Mouse (Mus musculus) CH12.LX (cell line): ENCODE measurements around the gene Polr3g. TPM values are rescaled to one million over a fixed set of nuclear protein-coding genes. Genes with fewer than 3 reads are reported as not detected.
A peak's percentile ranks its signal among the peaks of the same experiment; 100 is the strongest.

Source experiments
- DNase-seq: peaks from one replicate; pipeline ENCODE4 v3.0.0-alpha.2; 2013; ENCODE audit errors: extremely low read depth
- H3K27ac ChIP-seq: 2 replicates; pipeline ENCODE4 v1.5.1; 2012; ENCODE audit warnings: low read depth, mild to moderate bottlenecking, control low read depth, moderate library complexity; ENCODE audit not compliant: insufficient read depth
- H3K27me3 ChIP-seq: replicated peaks from 2 replicates; pipeline ENCODE3; 2012; ENCODE audit warnings: inconsistent platforms
- H3K36me3 ChIP-seq, 2 experiments: replicated peaks in 1 of 2; 2 replicates each; pipeline versions ENCODE3 to v1.6.1; 2012; ENCODE audit warnings: inconsistent platforms in 1 of 2, low read length in 1 of 2, mild to moderate bottlenecking in 1 of 2, mixed read lengths in 1 of 2, moderate library complexity in 1 of 2; ENCODE audit not compliant: control insufficient read depth in 1 of 2, insufficient read depth in 1 of 2
- H3K4me1 ChIP-seq, 2 experiments: 2 replicates each; pipeline ENCODE4 v1.6.1; 2012; ENCODE audit warnings: inconsistent platforms in 1 of 2, moderate library complexity in 1 of 2; ENCODE audit not compliant: insufficient read depth in 2 of 2, control insufficient read depth in 1 of 2
- H3K4me2 ChIP-seq: 2 replicates; pipeline ENCODE4 v1.6.1; 2012; ENCODE audit warnings: low read depth, mild to moderate bottlenecking, control low read depth; ENCODE audit not compliant: poor library complexity, insufficient read depth, severe bottlenecking
- H3K4me3 ChIP-seq, 3 experiments: fragments of 150-350 bp in 1 of 3; sonication (generic) in 1 of 3; replicated peaks in 1 of 3; 2 replicates each; pipeline versions ENCODE3 to v1.5.1; 2011 to 2012; ENCODE audit warnings: low read depth in 2 of 3, low read length in 2 of 3, mild to moderate bottlenecking in 2 of 3, moderate library complexity in 2 of 3, control low read depth in 1 of 3, improper control_type of control experiment in 1 of 3, inconsistent platforms in 1 of 3, mixed read lengths in 1 of 3; ENCODE audit not compliant: poor library complexity in 1 of 3
- H3K79me2 ChIP-seq: replicated peaks from 2 replicates; pipeline ENCODE4 v1.6.1; 2012; ENCODE audit warnings: mild to moderate bottlenecking, moderate library complexity; ENCODE audit not compliant: control insufficient read depth, poor library complexity, insufficient read depth, severe bottlenecking; ENCODE audit errors: extremely low read depth
- H3K9ac ChIP-seq: 2 replicates; pipeline ENCODE4 v1.6.1; 2012; ENCODE audit warnings: low read depth, mild to moderate bottlenecking, control low read depth, moderate library complexity; ENCODE audit not compliant: insufficient read depth
- H3K9me3 ChIP-seq: replicated peaks from 2 replicates; pipeline ENCODE3; 2012; ENCODE audit warnings: low read length, inconsistent platforms, mixed read lengths
- CHD1 ChIP-seq: IDR thresholded peaks from 2 replicates; pipeline ENCODE4 v1.6.1; 2012; ENCODE audit warnings: low read depth, low read length, improper control_type of control experiment, inconsistent platforms
- CHD2 ChIP-seq: IDR thresholded peaks from 2 replicates; pipeline ENCODE4 v1.6.1; 2011; ENCODE audit warnings: low read length, improper control_type of control experiment
- CTCF ChIP-seq, 2 experiments: IDR thresholded peaks in 1 of 2; conservative IDR thresholded peaks in 1 of 2; 2 replicates each; pipeline ENCODE4 v1.5.1; 2011 to 2012; ENCODE audit warnings: low read depth in 2 of 2, low read length in 2 of 2, improper control_type of control experiment in 1 of 2, inconsistent platforms in 1 of 2, mild to moderate bottlenecking in 1 of 2, moderate library complexity in 1 of 2
- E2F4 ChIP-seq: IDR thresholded peaks from 2 replicates; pipeline ENCODE4 v1.6.1; 2011; ENCODE audit warnings: low read depth, low read length, improper control_type of control experiment; ENCODE audit not compliant: insufficient replicate concordance
- ELF1 ChIP-seq: IDR thresholded peaks from 2 replicates; pipeline ENCODE4 v1.6.1; 2014; ENCODE audit warnings: low read depth, mild to moderate bottlenecking, inconsistent platforms, low read length, improper control_type of control experiment
- ETS1 ChIP-seq: conservative IDR thresholded peaks from 2 replicates; pipeline ENCODE4 v1.6.1; 2012; ENCODE audit warnings: low read depth, mild to moderate bottlenecking, inconsistent platforms, low read length, improper control_type of control experiment, moderate library complexity
- HCFC1 ChIP-seq: IDR thresholded peaks from 2 replicates; pipeline ENCODE4 v1.6.1; 2012; ENCODE audit warnings: low read depth, mild to moderate bottlenecking, inconsistent platforms, low read length, improper control_type of control experiment
- IRF4 ChIP-seq: IDR thresholded peaks from 2 replicates; pipeline ENCODE4 v1.6.1; 2014; ENCODE audit warnings: low read depth, mild to moderate bottlenecking, inconsistent platforms, low read length, improper control_type of control experiment
- JUN ChIP-seq: IDR thresholded peaks from 2 replicates; pipeline ENCODE4 v1.6.1; 2011; ENCODE audit warnings: low read depth, mild to moderate bottlenecking, low read length, improper control_type of control experiment, moderate library complexity; ENCODE audit not compliant: insufficient read depth
- JUND ChIP-seq: conservative IDR thresholded peaks from 2 replicates; pipeline ENCODE4 v1.6.1; 2011; ENCODE audit warnings: low read depth, low read length, improper control_type of control experiment
- MAFK ChIP-seq: IDR thresholded peaks from 2 replicates; pipeline ENCODE4 v1.6.1; 2011; ENCODE audit warnings: low read length, improper control_type of control experiment; ENCODE audit not compliant: insufficient replicate concordance
- MAX ChIP-seq: IDR thresholded peaks from 2 replicates; pipeline ENCODE4 v1.6.1; 2011; ENCODE audit warnings: low read length, improper control_type of control experiment
- MAZ ChIP-seq: IDR thresholded peaks from 2 replicates; pipeline ENCODE4 v1.6.1; 2012; ENCODE audit warnings: low read depth, mild to moderate bottlenecking, inconsistent platforms, low read length, improper control_type of control experiment, moderate library complexity
- MEF2A ChIP-seq: IDR thresholded peaks from 2 replicates; pipeline ENCODE4 v1.6.1; 2014; ENCODE audit warnings: low read depth, mild to moderate bottlenecking, inconsistent platforms, low read length, improper control_type of control experiment, borderline replicate concordance
- MXI1 ChIP-seq: IDR thresholded peaks from 2 replicates; pipeline ENCODE4 v1.6.1; 2011; ENCODE audit warnings: mild to moderate bottlenecking, low read depth, low read length, improper control_type of control experiment
- MYC ChIP-seq: IDR thresholded peaks from 2 replicates; pipeline ENCODE4 v1.6.1; 2011; ENCODE audit warnings: low read depth, mild to moderate bottlenecking, improper control_type of control experiment, low read length
- NRF1 ChIP-seq: IDR thresholded peaks from 2 replicates; pipeline ENCODE4 v1.6.1; 2014; ENCODE audit warnings: low read depth, mild to moderate bottlenecking, inconsistent platforms, low read length, improper control_type of control experiment, moderate library complexity
- PAX5 ChIP-seq: IDR thresholded peaks from 2 replicates; pipeline ENCODE4 v1.6.1; 2012; ENCODE audit warnings: low read length, inconsistent platforms, mixed read lengths
- POLR2A ChIP-seq: IDR thresholded peaks from 2 replicates; pipeline ENCODE4 v1.6.1; 2011; ENCODE audit warnings: low read depth, mild to moderate bottlenecking, improper control_type of control experiment, low read length
- POLR2AphosphoS2 ChIP-seq: IDR thresholded peaks from 2 replicates; pipeline ENCODE4 v1.6.1; 2011; ENCODE audit warnings: low read depth, low read length, improper control_type of control experiment
- RAD21 ChIP-seq: IDR thresholded peaks from 2 replicates; pipeline ENCODE4 v1.6.1; 2011; ENCODE audit warnings: low read depth, mild to moderate bottlenecking, low read length, improper control_type of control experiment, moderate library complexity
- RCOR1 ChIP-seq: conservative IDR thresholded peaks from 2 replicates; pipeline ENCODE4 v1.6.1; 2012; ENCODE audit warnings: low read depth, mild to moderate bottlenecking, inconsistent platforms, low read length, improper control_type of control experiment
- SIN3A ChIP-seq: IDR thresholded peaks from 2 replicates; pipeline ENCODE4 v1.6.1; 2012; ENCODE audit warnings: low read length, improper control_type of control experiment, inconsistent platforms
- SMC3 ChIP-seq: IDR thresholded peaks from 2 replicates; pipeline ENCODE4 v1.6.1; 2011; ENCODE audit warnings: low read depth, low read length, improper control_type of control experiment
- TBP ChIP-seq: conservative IDR thresholded peaks from 2 replicates; pipeline ENCODE4 v1.6.1; 2011; ENCODE audit warnings: low read depth, low read length, improper control_type of control experiment
- TCF12 ChIP-seq: IDR thresholded peaks from 2 replicates; pipeline ENCODE4 v1.6.1; 2014; ENCODE audit warnings: low read depth, mild to moderate bottlenecking, inconsistent platforms, low read length, improper control_type of control experiment
- UBTF ChIP-seq: IDR thresholded peaks from 2 replicates; pipeline ENCODE4 v1.6.1; 2012; ENCODE audit warnings: low read depth, mild to moderate bottlenecking, inconsistent platforms, low read length, improper control_type of control experiment, moderate library complexity
- USF1 ChIP-seq: IDR thresholded peaks from 2 replicates; pipeline ENCODE4 v1.6.1; 2014; ENCODE audit warnings: low read depth, mild to moderate bottlenecking, inconsistent platforms, low read length, improper control_type of control experiment
- USF2 ChIP-seq: conservative IDR thresholded peaks from 2 replicates; pipeline ENCODE4 v1.6.1; 2011; ENCODE audit warnings: low read depth, low read length, improper control_type of control experiment
- ZKSCAN1 ChIP-seq: IDR thresholded peaks from 2 replicates; pipeline ENCODE4 v1.6.1; 2012; ENCODE audit warnings: low read depth, inconsistent platforms, low read length, improper control_type of control experiment, borderline replicate concordance
- ZMIZ1 ChIP-seq: IDR thresholded peaks from 2 replicates; pipeline ENCODE4 v1.6.1; 2012; ENCODE audit warnings: low read depth, mild to moderate bottlenecking, inconsistent platforms, low read length, improper control_type of control experiment
- dilution Hi-C: fragments of 300-500 bp; cut with MboI; formaldehyde crosslinking; loops from 2 replicates; pipeline ENCODE4 v1.14.3; 2020; ENCODE audit warnings: low sequenced_read_pairs; ENCODE audit not compliant: extremely low pct_unique_long_range_greater_than_20kb, extremely low pct_ligation_motif_present
- in situ Hi-C: fragments of 300-500 bp; cut with MboI; formaldehyde crosslinking; loops from 3 replicates; pipeline ENCODE4 v1.14.3; 2019; ENCODE audit warnings: low sequenced_read_pairs, low pct_ligation_motif_present, low pct_unique_long_range_greater_than_20kb, mixed read lengths
- polyA plus RNA-seq: library from polyadenylated mRNA; unstranded; fragments of >175 nt; gene quantifications from 2 replicates; pipeline ENCODE4 v1.2.1, GENCODE M21; 2012; ENCODE audit warnings: low read depth; ENCODE audit not compliant: insufficient read length
- total RNA-seq, 2 experiments: library from RNA; depleted of rRNA; stranded (reverse); fragments of 300-350 nt in 1 of 2; fragments of >200 nt in 1 of 2; gene quantifications; 2 replicates each; pipeline ENCODE4 v1.2.3; 2012 to 2014

The Polr3g gene
- total and polyA plus RNA-seq, 3 experiments, result 19.1 to 52.5 (median 45.2) TPM

DNA sequence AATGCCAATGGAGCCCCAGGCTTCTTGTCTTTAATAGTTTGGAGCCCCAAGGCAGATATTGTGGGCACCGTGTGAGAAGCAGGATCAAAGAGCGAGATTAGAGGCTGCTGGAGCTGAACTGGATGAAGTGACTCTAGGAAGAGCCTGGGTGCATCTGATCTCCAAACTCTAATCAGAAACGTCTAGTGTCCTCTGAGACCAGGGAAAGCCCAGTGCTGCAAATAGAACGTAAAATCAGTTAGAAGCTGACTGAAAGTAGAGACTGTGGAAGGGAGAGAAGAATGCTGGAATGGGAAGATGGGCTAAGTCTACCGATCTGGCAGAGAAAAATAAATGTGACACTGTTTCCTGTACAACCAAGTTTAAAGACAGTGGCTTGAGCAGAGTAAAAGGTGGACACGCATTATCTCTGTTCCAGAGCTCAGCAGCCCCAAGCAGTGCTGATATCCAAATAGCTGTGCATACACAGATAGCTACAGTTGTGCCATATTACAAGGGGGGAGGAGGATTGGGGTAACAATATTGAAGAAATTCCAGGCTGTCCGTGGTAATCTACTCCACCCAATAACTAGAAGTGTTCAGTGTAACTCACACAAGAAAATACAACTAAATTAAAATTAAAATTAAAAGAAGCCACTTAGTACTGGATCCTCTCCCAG is 68.2 kb downstream of the Polr3g start:
- H3K36me3 ChIP-seq, result no peaks in the 10 kb centered on the region
- peaks cover 2% of the 10 kb centered on the region for H3K9me3 ChIP-seq
- no peak for TF ChIP-seq ZMIZ1
- TF ChIP-seq IRF4, result no peak
- TF ChIP-seq POLR2AphosphoS2, result no peak
- TF ChIP-seq CHD2, result no peak
- no peak for TF ChIP-seq MXI1
- no peak for TF ChIP-seq MAZ
- TF ChIP-seq JUND, result no peak
- no peak for TF ChIP-seq SIN3A
- no peak for TF ChIP-seq RCOR1
- no peak for TF ChIP-seq POLR2A
- no peak for TF ChIP-seq PAX5
- TF ChIP-seq JUN, result no peak
- TF ChIP-seq HCFC1, result no peak
- no peak for TF ChIP-seq TCF12
- no peak for TF ChIP-seq USF1
- TF ChIP-seq MYC, result no peak
- no peak for TF ChIP-seq NRF1
- dilution Hi-C loops (no loop called here), in situ Hi-C loops (loop anchor here (25.0 kb wide), 1 partner anchor 205 kb away; no protein-coding TSS in a partner anchor)
- H3K27me3 ChIP-seq, result no peaks in the 10 kb centered on the region
- no peak for DNase-seq
- no peak overlapping the region for H3K4me2 ChIP-seq
- no peak overlapping the region for H3K4me3 ChIP-seq
- no peak overlapping the region for H3K9ac ChIP-seq
- no peak overlapping the region for H3K27ac ChIP-seq
- H3K79me2 ChIP-seq, result no peaks in the 10 kb centered on the region
- H3K4me1 ChIP-seq, result peaks cover 2 to 5% of the 10 kb centered on the region in 2 experiments; a peak in 1 of 4 replicates

DNA sequence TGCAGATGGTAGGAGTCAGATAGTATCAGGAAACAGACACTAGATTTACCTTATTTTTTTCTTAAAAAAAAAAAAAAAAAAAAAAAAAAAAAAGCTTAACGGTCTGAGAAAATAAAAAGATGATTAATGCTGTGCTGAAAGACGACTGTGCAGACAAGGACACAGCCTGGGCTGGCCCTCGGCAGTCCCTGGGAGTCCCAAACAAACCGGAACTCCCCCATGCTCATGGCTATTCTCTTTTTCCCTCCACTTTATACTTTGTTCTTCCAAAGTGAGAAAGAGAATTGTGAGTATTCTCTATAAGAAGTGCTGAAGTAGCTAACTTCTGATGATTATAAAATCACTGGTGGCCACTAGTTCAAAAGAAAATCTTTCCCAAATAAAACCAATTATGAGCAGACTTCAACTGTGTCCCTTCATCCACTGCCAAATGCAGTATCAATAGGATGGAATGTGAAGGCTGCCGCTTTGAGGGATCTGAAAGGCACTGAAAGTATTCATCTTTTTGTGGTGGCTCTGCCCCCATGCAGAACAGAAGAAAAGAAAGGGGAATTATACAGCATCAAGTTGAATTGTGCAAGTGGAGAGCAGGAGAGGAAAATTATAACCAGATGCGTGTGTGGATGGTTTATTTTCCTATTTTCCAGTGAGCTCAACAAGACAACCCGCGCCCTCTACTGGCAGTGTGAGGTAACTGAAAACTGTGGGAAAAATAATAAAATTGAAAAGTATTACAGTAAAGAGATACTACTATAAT is 69.3 kb downstream of the Polr3g start:
- H3K9ac ChIP-seq, result no peak overlapping the region
- no peaks in the 10 kb centered on the region for H3K79me2 ChIP-seq
- no peaks in the 10 kb centered on the region for H3K36me3 ChIP-seq
- H3K4me1 ChIP-seq, result peaks cover 2 to 5% of the 10 kb centered on the region in 2 experiments; a peak in 1 of 4 replicates
- dilution Hi-C loops, result no loop called here
- H3K4me3 ChIP-seq, result no peak overlapping the region
- peak; percentile 48 for DNase-seq
- H3K4me2 ChIP-seq, result no peak overlapping the region; the same call in 1 of the 2 replicates
- H3K27me3 ChIP-seq, result no peaks in the 10 kb centered on the region
- in situ Hi-C loops, result loop anchor here (25.0 kb wide), 1 partner anchor 204 kb away; no protein-coding TSS in a partner anchor
- no peak overlapping the region for H3K27ac ChIP-seq
- no peaks in the 10 kb centered on the region for H3K9me3 ChIP-seq
- TF ChIP-seq ETS1 (no peak), ZKSCAN1 (no peak), E2F4 (no peak), TCF12 (no peak), JUND (no peak), SMC3 (peak; percentile 64), RCOR1 (no peak), CHD2 (no peak), USF2 (no peak), HCFC1 (no peak), POLR2AphosphoS2 (no peak), CHD1 (no peak), ZMIZ1 (no peak), TBP (no peak), RAD21 (peak; percentile 53), MAFK (no peak), UBTF (no peak), MEF2A (no peak), JUN (no peak), CTCF (conservative IDR thresholded peaks at IDR 0.05 in 1 of 2, IDR thresholded peaks at IDR 0.05 in 1 of 2; ENCODE audit: low read depth in 2 of 2, low read length in 2 of 2) (peak; percentile 66 to 85), PAX5 (no peak), MAZ (no peak), MAX (no peak), ELF1 (no peak)
